Comparison of ENCODE assay signal across 13 mouse cellular contexts in the genomic region with DNA sequence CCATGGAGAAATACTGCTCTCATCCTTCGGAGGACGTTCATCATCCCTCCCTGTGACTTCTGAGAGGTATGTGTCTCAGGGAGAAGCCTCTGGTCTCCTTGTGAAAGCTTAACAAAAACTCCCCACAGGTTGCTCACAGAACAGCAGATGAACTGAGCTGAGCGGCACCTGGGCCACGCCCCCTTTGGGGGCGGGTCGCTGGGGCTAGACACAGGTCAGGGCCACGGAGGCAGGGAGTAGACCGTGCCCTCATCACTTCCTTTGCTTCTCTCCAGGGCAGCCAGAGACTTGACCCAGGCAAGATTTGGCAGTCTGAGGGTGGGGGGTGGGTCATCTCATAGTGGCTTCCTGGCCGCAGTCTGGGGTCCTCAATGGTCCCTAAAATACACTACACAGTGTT. TPM values are rescaled to one million over a fixed set of nuclear protein-coding genes. Genes with fewer than 3 reads are reported as not detected.
DNase-seq lines count a peak whose midpoint lies in the region; ATAC-seq and TF ChIP-seq lines count a peak whose summit lies in the region.
"Had no signal": no experiment of that assay in that cellular context is flagged by ENCODE, and none has a peak within 500 bp of the region (broad histone marks: within the 10 kb centered on the region; RNA-seq: fewer than 3 reads in every experiment).

No protein-coding gene starts in this region.

- WGBS in hindbrain, embryonic 10.5 days: 9% methylated on average over 9 of the region's 9 CpGs
- 15% methylated on average over 9 of the region's 9 CpGs for whole genome bisulfite sequencing in hindbrain, postnatal 0 days
- 10% methylated on average over 9 of the region's 9 CpGs for WGBS in limb, embryonic 12.5 days

- no peak for TF ChIP-seq CTCF in hindbrain, postnatal 0 days (IDR thresholded peaks at IDR 0.05; ENCODE audit: low read depth)

- H3K4me2 ChIP-seq in hindbrain, postnatal 0 days (ENCODE audit: low read depth, low read length): no peak overlapping the region
- H3K4me2 ChIP-seq in limb, embryonic 12.5 days: peak overlapping the region; percentile 28
- H3K4me2 ChIP-seq: hindbrain, embryonic 15.5 days had no signal

- peak; percentile 20 for DNase-seq in hindbrain, embryonic 10.5 days (ENCODE audit: low spot score)
- DNase-seq in hindbrain, postnatal 0 days (ENCODE audit: low spot score): no peak
- peak; percentile 34 for DNase-seq in NIH3T3 (ENCODE audit: low read depth)
- DNase-seq in cerebellum, postnatal 36 days: no peak
- no peak for DNase-seq in gastrocnemius, adult 18-20 months (ENCODE audit: low spot score)
- DNase-seq: adrenal gland, postnatal 25 days; right cerebral cortex, postnatal 14 days had no signal

- no peak overlapping the region for H3K9ac ChIP-seq in hindbrain, postnatal 0 days (replicated peaks; ENCODE audit: low read length)
- no peak overlapping the region; the same call in 1 of the 2 replicates for H3K9ac ChIP-seq in limb, embryonic 12.5 days (replicated peaks)
- H3K9ac ChIP-seq: hindbrain, embryonic 15.5 days had no signal

- no peak overlapping the region for H3K27ac ChIP-seq in hindbrain, embryonic 10.5 days
- no peak overlapping the region for H3K27ac ChIP-seq in hindbrain, postnatal 0 days
- no peak overlapping the region for H3K27ac ChIP-seq in limb, embryonic 12.5 days
- H3K27ac ChIP-seq: heart, adult 2 months; hindbrain, embryonic 15.5 days; left cerebral cortex, adult 2 months had no signal

- H3K4me3 ChIP-seq in hindbrain, embryonic 10.5 days: peak overlapping the region; percentile 13; the same call in 1 of the 2 replicates
- H3K4me3 ChIP-seq in hindbrain, postnatal 0 days (ENCODE audit: low read length): no peak overlapping the region
- H3K4me3 ChIP-seq in megakaryocyte, embryonic 14.5 days (replicated peaks): peak overlapping the region; percentile 47
- no peak overlapping the region for H3K4me3 ChIP-seq in limb, embryonic 12.5 days (replicated peaks)
- H3K4me3 ChIP-seq: heart, adult 2 months; hindbrain, embryonic 15.5 days; left cerebral cortex, adult 2 months had no signal

- H3K4me1 ChIP-seq in hindbrain, embryonic 10.5 days (replicated peaks): peaks cover 38% of the 10 kb centered on the region
- H3K4me1 ChIP-seq in hindbrain, postnatal 0 days (ENCODE audit: insufficient read depth, low read length): peaks cover 12% of the 10 kb centered on the region; the same call in 1 of the 2 replicates
- H3K4me1 ChIP-seq in megakaryocyte, embryonic 14.5 days: peaks cover 77% of the 10 kb centered on the region
- peaks cover 20% of the 10 kb centered on the region for H3K4me1 ChIP-seq in limb, embryonic 12.5 days (replicated peaks)

- H3K9me3 ChIP-seq in hindbrain, embryonic 10.5 days: no peaks in the 10 kb centered on the region
- no peaks in the 10 kb centered on the region for H3K9me3 ChIP-seq in hindbrain, postnatal 0 days (ENCODE audit: low read length)
- no peaks in the 10 kb centered on the region for H3K9me3 ChIP-seq in megakaryocyte, embryonic 14.5 days
- no peaks in the 10 kb centered on the region for H3K9me3 ChIP-seq in limb, embryonic 12.5 days
- H3K9me3 ChIP-seq: hindbrain, embryonic 15.5 days had no signal

- H3K36me3 ChIP-seq in hindbrain, embryonic 10.5 days: 0 out of 2 replicates have a peak, but pooled peaks cover 2% of the 10 kb centered on the region
- H3K36me3 ChIP-seq in hindbrain, postnatal 0 days (ENCODE audit: insufficient read depth, low read length): no peaks in the 10 kb centered on the region
- H3K36me3 ChIP-seq in megakaryocyte, embryonic 14.5 days (replicated peaks; ENCODE audit: low read length): no peaks in the 10 kb centered on the region
- H3K36me3 ChIP-seq in limb, embryonic 12.5 days: no peaks in the 10 kb centered on the region
- H3K36me3 ChIP-seq: hindbrain, embryonic 15.5 days had no signal

- ATAC-seq in hindbrain, postnatal 0 days: no peak
- no peak for ATAC-seq in megakaryocyte, adult 5-6 weeks (ENCODE audit: poor library complexity, severe bottlenecking)
- ATAC-seq in limb, embryonic 12.5 days (ENCODE audit: insufficient number of reproducible peaks, insufficient read depth, low FRiP score, low TSS enrichment, low read depth): no peak

- peaks cover 3% of the 10 kb centered on the region; the same call in 1 of the 2 replicates for H3K27me3 ChIP-seq in hindbrain, embryonic 10.5 days (ENCODE audit: insufficient read depth, poor library complexity, severe bottlenecking)
- no peaks in the 10 kb centered on the region for H3K27me3 ChIP-seq in hindbrain, postnatal 0 days (ENCODE audit: insufficient read depth, low read length)
- H3K27me3 ChIP-seq in megakaryocyte, embryonic 14.5 days (replicated peaks): peaks cover 28% of the 10 kb centered on the region
- H3K27me3 ChIP-seq in limb, embryonic 12.5 days: no peaks in the 10 kb centered on the region; the same call in none of the 2 replicates
- H3K27me3 ChIP-seq: hindbrain, embryonic 15.5 days had no signal

RNA-seq across cellular contexts. Expression of a gene that starts 48.4 kb away (rescaled TPM):
- polyA plus RNA-seq in hindbrain, embryonic 10.5 days (2016; fragmentation: Nextera tagmentation; extraction: Ambion mirVana): 3.1 and 8.2 TPM in 2 replicates
- total RNA-seq in hindbrain, postnatal 0 days (2014; rRNA removed): 105 and 114 TPM in 2 replicates
- 19.9 and 20.6 TPM in 2 replicates for polyA plus RNA-seq in hindbrain, postnatal 0 days (2015; fragmentation: Nextera tagmentation; extraction: Ambion mirVana)
- not detected in 2 replicates for polyA plus RNA-seq in megakaryocyte, embryonic 14.5 days (2012; ENCODE audit: insufficient read depth, low replicate concordance)
- total RNA-seq in megakaryocyte, adult 5-6 weeks (2015): not detected in 2 replicates
- not detected in 2 replicates for total RNA-seq in megakaryocyte, adult 5-6 weeks (2017)
- 1.7 and 1.8 TPM in 2 replicates for polyA plus RNA-seq in limb, embryonic 12.5 days (2016; fragmentation: Nextera tagmentation; extraction: Ambion mirVana)
- under 1 TPM; 0.59 to 0.78 TPM for total RNA-seq in gastrocnemius, adult 18-20 months (2021)

Comparison
In these comparisons a context has a peak if more than half of its experiments do, and no peak if none do; other contexts are left out.
1. DNase-seq: peak in hindbrain, embryonic 10.5 days (single experiment) and NIH3T3 (single experiment); none in hindbrain, postnatal 0 days (single experiment), cerebellum, postnatal 36 days (0 of 2) and gastrocnemius, adult 18-20 months (single experiment).
2. H3K4me3 ChIP-seq: peak in hindbrain, embryonic 10.5 days (single experiment) and megakaryocyte, embryonic 14.5 days (single experiment); none in hindbrain, postnatal 0 days (single experiment) and limb, embryonic 12.5 days (single experiment).